Mouse (Mus musculus): ENCODE measurements at regions not wholly inside any gene's neighbourhood (a gene's known extent, or its start where the extent isn't known, plus 50 kb on each side); places are given as distances from the start of the nearest gene placed in this dataset.

DNA sequence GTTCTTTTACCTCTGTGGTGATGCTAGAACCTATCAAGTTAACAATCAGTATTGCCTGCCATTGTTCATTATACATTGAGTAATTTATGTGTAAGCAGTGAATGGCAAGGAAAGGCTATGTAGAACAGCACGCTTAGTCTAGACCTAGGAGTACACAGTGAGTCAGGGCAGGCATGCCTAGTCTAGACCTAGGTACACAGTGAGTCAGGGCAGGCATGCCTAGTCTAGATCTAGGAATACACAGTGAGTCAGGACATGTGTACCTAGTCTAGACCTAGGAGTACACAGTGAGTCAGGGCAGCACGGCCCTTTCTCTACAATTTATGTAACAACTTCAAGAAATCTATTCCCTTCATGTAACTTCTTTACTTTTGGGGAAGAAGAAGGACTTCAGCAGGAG, 347.2 kb downstream of the Tmem232 start:
- no peak for DNase-seq (ENCODE audit: low spot score in 2 of 2)

DNA sequence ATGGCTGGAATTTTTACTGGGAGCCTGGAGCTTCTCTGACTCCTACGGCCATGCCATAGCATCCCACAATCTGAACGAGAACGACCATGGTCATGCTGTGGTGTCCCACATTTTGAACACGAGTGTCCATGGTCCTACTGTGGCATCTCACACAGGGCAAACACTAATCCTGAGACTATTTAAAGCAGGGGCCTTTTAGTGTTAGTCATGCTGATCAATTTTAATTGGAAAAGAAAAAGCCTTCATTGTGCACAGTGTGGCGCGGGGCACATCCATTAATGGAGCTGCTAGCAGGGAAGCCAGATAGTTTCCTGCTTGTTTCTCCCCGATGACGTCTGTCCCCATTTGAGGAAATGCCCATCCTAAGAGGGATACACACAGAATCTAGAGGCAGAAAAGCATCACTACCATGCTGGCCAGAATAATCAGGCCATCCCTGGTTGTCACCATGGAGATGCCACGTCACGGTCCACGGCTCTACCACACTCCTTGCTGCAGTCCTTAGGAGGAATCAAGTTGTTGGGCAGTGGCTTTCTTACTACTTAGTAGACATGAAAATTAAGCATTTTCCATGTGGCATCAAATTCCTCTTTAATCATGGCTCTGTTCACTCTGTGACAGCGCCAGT, 348.0 kb downstream of the Tmem232 start:
- no peak for DNase-seq (ENCODE audit: low spot score in 2 of 2)

- no peak for DNase-seq (ENCODE audit: low spot score in 2 of 2)
These were observed 349.6 kb downstream of the Tmem232 start for GRCm38 (mm10) chr17:65190839-65191591.

DNA sequence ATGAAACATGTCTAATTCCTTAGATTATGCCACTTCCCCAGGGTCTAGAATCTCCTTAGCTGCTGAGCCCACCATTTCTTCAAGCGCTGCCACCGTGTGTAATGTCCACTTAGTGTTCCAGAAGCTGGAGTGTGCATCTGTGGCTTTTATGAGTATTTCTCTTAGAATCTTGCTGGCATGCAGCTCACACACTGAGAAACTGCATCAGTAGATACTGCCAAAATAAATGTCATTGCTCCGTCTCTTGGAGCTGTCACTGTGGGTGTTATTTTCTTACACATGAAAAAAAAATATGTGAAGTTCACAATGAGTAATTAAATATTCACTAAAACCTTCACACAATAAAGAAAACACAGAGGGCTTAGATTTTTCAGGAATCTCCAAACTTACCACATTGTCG, 345.3 kb upstream of the 4930583I09Rik start:
- no peak for DNase-seq (ENCODE audit: low spot score in 2 of 2)

DNA sequence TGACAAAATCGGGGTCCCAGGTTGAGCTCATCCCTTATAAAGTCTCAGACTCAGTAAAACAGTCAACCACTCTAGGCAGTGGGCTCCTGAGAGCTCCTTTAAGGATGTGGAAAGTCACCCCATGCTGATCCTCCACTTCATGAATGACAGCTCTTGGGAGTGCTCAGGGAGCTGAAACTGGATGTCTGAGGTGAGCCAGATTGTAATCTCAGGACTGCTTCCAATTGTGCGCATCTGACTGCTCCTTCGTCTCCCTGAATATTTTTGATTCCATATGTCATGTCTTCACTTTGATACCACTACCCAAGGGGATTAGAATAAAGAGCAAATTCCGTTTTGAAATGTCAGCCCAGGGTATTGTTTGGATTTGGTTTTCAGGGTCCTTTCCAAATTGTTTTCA, 339.9 kb upstream of the 4930583I09Rik start:
- DNase-seq (ENCODE audit: low spot score in 2 of 2) = no peak

GRCm38 (mm10) chr17:65174114-65174513, 338.2 kb upstream of the 4930583I09Rik start:
- DNase-seq (ENCODE audit: low spot score in 2 of 2) = no peak

GRCm38 (mm10) chr17:65173236-65173635, 337.4 kb upstream of the 4930583I09Rik start:
- peak in 1 of 2 experiments; percentile 58 for DNase-seq (ENCODE audit: low spot score in 2 of 2)

- DNase-seq (ENCODE audit: low spot score in 2 of 2) = peak in 1 of 2 experiments; percentile 84
These were observed 334.8 kb upstream of the 4930583I09Rik start for GRCm38 (mm10) chr17:65170691-65171090.

GRCm38 (mm10) chr17:65169981-65170617, 334.2 kb upstream of the 4930583I09Rik start:
- DNase-seq (ENCODE audit: low spot score in 2 of 2) = no peak

DNA sequence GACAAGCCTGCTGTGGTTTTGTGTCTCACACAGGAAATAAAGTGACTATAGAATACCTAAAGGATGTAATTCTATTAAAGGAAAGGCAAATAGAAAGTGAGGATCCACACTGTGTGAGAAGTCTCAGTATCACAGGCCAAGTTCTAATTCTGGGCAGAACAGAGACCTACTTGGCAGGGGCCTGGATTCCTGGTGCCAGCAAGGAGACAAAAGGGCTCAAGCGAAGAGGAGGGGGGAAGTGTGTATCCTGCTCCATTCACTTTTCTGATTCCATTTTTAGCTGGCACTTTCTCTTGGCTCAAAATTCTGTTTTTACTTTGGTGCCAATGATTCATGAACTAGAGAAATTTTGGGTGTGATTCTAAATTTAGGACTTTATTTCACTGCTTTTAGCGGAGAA, 310.5 kb upstream of the 4930583I09Rik start:
- peak in 1 of 2 experiments; percentile 55 for DNase-seq (ENCODE audit: low spot score in 2 of 2)

DNA sequence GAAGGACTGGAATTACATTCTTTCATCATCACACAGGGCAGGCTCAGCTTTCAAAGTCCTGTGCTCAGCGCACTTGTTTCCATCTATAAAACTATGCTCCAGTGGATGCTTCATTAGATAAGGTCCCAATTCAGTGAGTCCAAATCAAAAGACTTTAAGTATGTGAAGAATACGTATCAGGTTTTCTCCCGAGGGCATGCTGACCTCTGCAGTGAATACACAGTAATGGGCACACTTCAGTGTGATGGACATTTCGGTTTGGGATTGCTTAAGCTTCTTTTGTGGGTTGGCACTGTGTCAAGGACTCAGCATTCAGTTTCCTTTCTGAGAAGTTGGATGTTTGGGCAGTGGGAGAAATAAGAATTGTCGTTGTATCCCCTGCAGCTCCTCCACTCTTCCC, 278.8 kb upstream of the 4930583I09Rik start:
- DNase-seq (ENCODE audit: low spot score in 2 of 2) = no peak

- DNase-seq (ENCODE audit: low spot score in 2 of 2) = no peak
These were observed 277.2 kb upstream of the 4930583I09Rik start for GRCm38 (mm10) chr17:65113121-65113520.

- DNase-seq (ENCODE audit: low spot score in 2 of 2) = peak in 1 of 2 experiments; percentile 13
These were observed 269.8 kb upstream of the 4930583I09Rik start for GRCm38 (mm10) chr17:65105622-65106021.

DNA sequence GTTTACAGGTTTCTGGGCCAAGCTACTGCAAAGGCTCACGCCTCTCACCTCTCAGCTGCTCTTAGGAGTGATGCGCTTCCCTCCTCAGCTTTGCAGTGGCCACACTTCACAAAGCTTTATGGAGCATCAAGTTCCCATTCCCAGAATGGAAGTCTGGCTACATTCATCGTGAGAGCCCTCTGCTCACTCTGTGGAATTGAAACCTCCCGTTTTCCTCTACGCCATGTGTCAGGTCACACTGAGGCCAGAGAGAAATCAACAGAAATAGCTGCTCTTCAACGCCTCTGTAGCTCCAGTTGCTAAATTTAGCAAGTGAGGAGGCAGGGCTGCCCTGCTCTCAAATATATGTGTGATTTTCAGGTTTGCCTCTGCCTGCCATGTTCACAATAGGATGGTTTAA, 265.3 kb upstream of the 4930583I09Rik start:
- no peak for DNase-seq (ENCODE audit: low spot score in 2 of 2)

GRCm38 (mm10) chr17:65082249-65082648, 246.4 kb upstream of the 4930583I09Rik start:
- DNase-seq (ENCODE audit: low spot score in 2 of 2) = no peak

GRCm38 (mm10) chr17:65081779-65082086, 245.9 kb upstream of the 4930583I09Rik start:
- DNase-seq (ENCODE audit: low spot score in 2 of 2) = no peak

GRCm38 (mm10) chr17:65081072-65081778, 245.4 kb upstream of the 4930583I09Rik start:
- no peak for DNase-seq (ENCODE audit: low spot score in 2 of 2)

- DNase-seq (ENCODE audit: low spot score in 2 of 2) = no peak
These were observed 239.0 kb upstream of the 4930583I09Rik start for GRCm38 (mm10) chr17:65074878-65075277.

DNA sequence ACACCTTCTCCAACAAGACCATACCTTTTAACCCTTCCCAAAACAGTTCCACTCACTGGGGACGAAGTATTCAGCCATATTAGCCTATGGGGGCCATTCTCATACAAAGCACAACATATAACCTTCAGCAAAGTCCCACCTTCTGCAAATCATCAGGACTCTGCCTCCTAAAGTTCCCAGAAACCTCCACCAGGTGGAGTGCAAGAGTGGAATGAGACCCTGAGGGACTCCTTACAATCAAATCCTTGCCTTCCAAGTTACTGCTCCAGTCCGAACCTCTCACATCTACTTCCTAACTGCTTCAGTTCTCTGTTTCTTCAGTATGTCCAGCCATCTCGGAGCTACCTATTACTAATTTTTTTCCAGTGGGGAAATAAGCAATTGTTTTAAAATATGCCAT, 235.2 kb upstream of the 4930583I09Rik start:
- DNase-seq (ENCODE audit: low spot score in 2 of 2) = no peak

- DNase-seq (ENCODE audit: low spot score in 2 of 2) = no peak
These were observed 230.3 kb upstream of the 4930583I09Rik start for GRCm38 (mm10) chr17:65066135-65066534.

DNA sequence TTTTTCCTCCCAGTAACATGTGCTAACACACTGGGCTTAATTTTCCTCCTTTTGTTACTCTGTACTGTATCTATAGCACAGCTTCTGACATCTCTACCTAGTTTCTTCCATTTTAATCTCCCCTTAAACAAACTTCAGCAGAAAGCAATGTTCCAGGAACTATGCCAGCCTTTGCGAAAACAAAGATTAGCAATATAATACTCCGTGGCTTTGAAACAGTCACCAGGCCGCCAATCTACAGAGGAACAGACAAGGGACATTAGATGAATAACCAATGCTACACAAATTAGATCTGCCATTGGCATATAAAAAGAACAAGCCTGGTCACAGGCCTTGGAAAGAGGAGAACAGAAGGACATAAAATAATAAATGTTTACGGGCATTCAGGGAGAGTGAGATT, 220.2 kb upstream of the 4930583I09Rik start:
- DNase-seq (ENCODE audit: low spot score in 2 of 2) = no peak

DNA sequence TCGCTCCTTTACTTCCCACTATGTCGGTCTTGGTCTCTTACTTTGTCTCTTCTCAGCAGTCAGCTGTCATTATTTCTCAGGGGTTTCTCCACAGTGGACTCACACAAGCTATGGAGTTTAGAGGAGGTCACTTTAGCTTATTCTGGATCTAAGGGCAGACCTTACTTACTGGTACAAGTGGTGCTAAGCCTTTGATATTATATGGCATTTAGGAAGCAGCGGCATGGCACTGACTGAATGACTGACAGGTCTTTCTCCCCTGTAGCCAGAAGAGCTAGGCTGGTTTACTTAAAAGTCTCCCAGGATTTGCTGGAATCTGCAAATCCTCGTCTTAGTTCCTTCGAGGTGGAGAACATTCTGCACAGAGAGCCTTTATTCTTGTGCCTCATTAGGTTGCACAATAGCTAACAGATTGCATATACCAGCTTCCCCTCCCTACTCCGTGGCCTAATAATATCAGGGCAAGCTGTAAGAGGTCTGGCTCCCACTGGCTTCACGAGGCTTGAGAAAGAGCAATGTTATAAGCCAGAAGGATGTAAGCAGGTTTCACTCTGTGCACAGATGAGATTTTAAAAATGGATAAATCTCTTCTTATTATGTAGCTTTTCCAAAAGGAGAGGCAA, 214.1 kb upstream of the 4930583I09Rik start:
- no peak for DNase-seq (ENCODE audit: low spot score in 2 of 2)

Data from left cerebral cortex, adult 8-10 months (tissue).